Mouse (Mus musculus) sigmoid colon, adult 10 weeks (tissue): ENCODE measurements around the gene Ldhal6b. TPM values are rescaled to one million over a fixed set of nuclear protein-coding genes. Genes with fewer than 3 reads are reported as not detected.

ENCODE experiments used
- polyA plus RNA-seq: library from polyadenylated mRNA; stranded (reverse); fragments of 350-450 nt; fragmentation: Illumina TruSeq; extraction: RNeasy Lipid Tissue Mini Kit (QIAGEN cat#74804); gene quantifications from one replicate; pipeline ENCODE4 v1.2.3, GENCODE M21; 2014; ENCODE audit warnings: low read depth, low replicate concordance

Gene Ldhal6b
- 0.50 TPM for polyA plus RNA-seq

DNA sequence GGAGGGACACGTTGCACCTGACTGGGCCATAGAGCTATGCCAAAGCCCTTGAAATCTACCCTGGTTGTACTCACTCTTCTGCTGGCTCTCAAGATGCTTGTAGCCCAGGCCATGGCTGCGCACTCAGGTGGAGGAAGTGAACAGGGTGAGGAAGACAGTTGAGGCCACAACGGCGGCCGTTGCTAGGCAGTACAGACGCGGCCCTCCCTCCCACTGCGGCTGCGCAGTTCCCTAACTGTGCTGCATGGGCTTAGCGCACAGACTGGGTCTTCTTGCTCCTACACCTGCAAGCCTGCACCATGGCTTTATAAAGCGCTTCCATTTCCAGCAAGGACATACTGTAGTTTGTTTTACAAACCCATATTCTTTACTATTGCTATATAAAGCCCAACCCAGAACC, at the start of gene Ldhal6b:
Gene Ldhal6b, minus strand, starts transcription at position 223 of the 400 bp plus-strand sequence.

DNA sequence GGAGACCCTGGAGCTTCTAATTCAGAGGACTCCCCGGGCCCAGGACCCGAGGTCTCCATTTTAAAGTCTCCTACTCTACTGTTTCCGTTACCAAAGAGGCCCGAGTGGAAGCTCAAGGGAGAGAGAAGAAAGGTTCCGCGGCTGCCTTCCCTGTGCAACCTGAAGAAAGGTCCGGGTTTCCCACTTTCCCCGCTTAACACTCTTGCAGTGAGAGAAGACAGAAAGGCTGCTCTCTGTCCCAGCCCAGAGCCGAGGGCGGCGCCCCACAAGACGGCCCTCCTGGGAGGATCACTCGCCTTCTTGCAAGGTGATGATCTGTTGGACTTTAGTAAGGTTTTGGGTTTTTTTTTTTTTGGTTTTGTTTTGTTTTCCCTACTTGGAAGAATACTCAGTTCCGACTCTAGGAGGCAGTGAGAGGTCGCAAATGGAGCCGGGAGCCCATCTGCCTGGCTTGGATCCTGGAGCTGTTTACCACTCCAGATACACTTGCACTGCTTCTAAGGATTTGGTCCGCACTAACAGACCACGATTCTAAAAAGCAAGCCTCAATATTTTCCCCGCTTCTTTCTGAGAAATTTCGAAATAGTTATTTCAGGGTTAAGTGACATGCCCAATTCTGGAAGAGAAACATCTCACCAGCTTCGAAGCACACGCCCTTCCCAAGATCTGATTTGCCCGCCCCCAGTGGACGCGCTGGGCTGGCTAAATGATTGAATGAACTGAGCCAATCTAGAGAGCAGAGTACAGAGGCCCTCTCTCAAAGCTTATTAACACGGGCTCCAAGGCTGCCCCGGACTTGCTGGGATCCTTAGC, 21.8 kb upstream of the Ldhal6b start, which contains the start of gene Tmem242:
Gene Tmem242, minus strand, starts transcription at position 101 of the 813 bp plus-strand sequence.

Other genes with a start within 250 kb of the Ldhal6b start
- gene Tmem242, start 21.5 kb upstream of the Ldhal6b start, polyA plus RNA-seq: 15.5 TPM
- 3.7 TPM for gene Zdhhc14, start 73.8 kb upstream of the Ldhal6b start, polyA plus RNA-seq